Mouse (Mus musculus) brown adipose tissue, adult 24 weeks (tissue): Measurements from ENCODE around the gene Siae. TPM values are rescaled to one million over a fixed set of nuclear protein-coding genes. Genes with fewer than 3 reads are reported as not detected.

Source experiments
- H3K27ac ChIP-seq: fragments of 200-500 bp; replicated peaks from 2 replicates; pipeline ENCODE4 v1.5.1; 2012; ENCODE audit warnings: low read depth, mild to moderate bottlenecking, low read length
- H3K4me1 ChIP-seq: fragments of 200-500 bp; 2 replicates; pipeline ENCODE4 v1.6.1; 2012; ENCODE audit warnings: low read length, mixed read lengths; ENCODE audit not compliant: control insufficient read depth, insufficient read depth, insufficient read length
- H3K4me3 ChIP-seq: fragments of 200-500 bp; 2 replicates; pipeline ENCODE4 v1.5.1; 2012; ENCODE audit warnings: low read depth, mild to moderate bottlenecking, low read length, moderate library complexity; ENCODE audit not compliant: insufficient read depth
- polyA plus RNA-seq: library from polyadenylated mRNA; stranded (reverse); fragments of >200 nt; gene quantifications from 2 replicates; pipeline ENCODE4 v1.2.4, GENCODE M21; 2012; ENCODE audit not compliant: missing spikeins, insufficient read depth, insufficient read length

Siae gene
- polyA plus RNA-seq, 1 experiment = 12.1 TPM

- H3K4me1 ChIP-seq = no peaks in the 10 kb centered on the region
These were observed 28.1 kb downstream of the Siae start for GRCm38 (mm10) chr9:37583594-37583993.

GRCm38 (mm10) chr9:37586718-37587117 is 31.2 kb downstream of the Siae start:
- Histone ChIP-seq H3K27ac (no peak overlapping the region), H3K4me3 (no peak overlapping the region), H3K4me1 (no peaks in the 10 kb centered on the region)

More at GRCm38 (mm10) chr9:37583594-37583993, 28.1 kb downstream of the Siae start:
- no peak overlapping the region for H3K4me3 ChIP-seq
- H3K27ac ChIP-seq = no peak overlapping the region

- no peak overlapping the region for H3K4me3 ChIP-seq
- no peak overlapping the region for H3K27ac ChIP-seq
- no peaks in the 10 kb centered on the region for H3K4me1 ChIP-seq
These were observed 34.9 kb downstream of the Siae start for GRCm38 (mm10) chr9:37590381-37590780.

- no peak overlapping the region for H3K27ac ChIP-seq
- H3K4me3 ChIP-seq = no peak overlapping the region
- H3K4me1 ChIP-seq = no peaks in the 10 kb centered on the region
These were observed 36.5 kb downstream of the Siae start for GRCm38 (mm10) chr9:37592025-37592424.

GRCm38 (mm10) chr9:37592633-37593032 is 37.1 kb downstream of the Siae start:
- H3K4me1 ChIP-seq = no peaks in the 10 kb centered on the region
- H3K4me3 ChIP-seq = no peak overlapping the region
- H3K27ac ChIP-seq = no peak overlapping the region

- H3K4me1 ChIP-seq = peaks cover 3% of the 10 kb centered on the region; the same call in 1 of the 2 replicates
- H3K27ac ChIP-seq = no peak overlapping the region
- no peak overlapping the region for H3K4me3 ChIP-seq
These were observed 38.2 kb downstream of the Siae start for GRCm38 (mm10) chr9:37593690-37594089.

GRCm38 (mm10) chr9:37595570-37595969 is 40.1 kb downstream of the Siae start:
- Histone ChIP-seq H3K4me3 (no peak overlapping the region), H3K27ac (no peak overlapping the region)

GRCm38 (mm10) chr9:37598637-37599036 is 43.1 kb downstream of the Siae start:
- Histone ChIP-seq H3K4me3 (no peak overlapping the region), H3K27ac (no peak overlapping the region), H3K4me1 (peaks cover 3% of the 10 kb centered on the region; the same call in 1 of the 2 replicates)

More at GRCm38 (mm10) chr9:37595570-37595969, 40.1 kb downstream of the Siae start:
- H3K4me1 ChIP-seq = peaks cover 3% of the 10 kb centered on the region; the same call in 1 of the 2 replicates

GRCm38 (mm10) chr9:37600538-37601205 is 45.2 kb downstream of the Siae start:
- Histone ChIP-seq H3K4me3 (no peak overlapping the region), H3K27ac (no peak overlapping the region), H3K4me1 (peaks cover 3% of the 10 kb centered on the region; the same call in 1 of the 2 replicates)

- no peak overlapping the region for H3K27ac ChIP-seq
- no peaks in the 10 kb centered on the region for H3K4me1 ChIP-seq
These were observed 49.6 kb downstream of the Siae start for GRCm38 (mm10) chr9:37605089-37605488.

GRCm38 (mm10) chr9:37609558-37609957 is 54.1 kb downstream of the Siae start:
- Histone ChIP-seq H3K4me1 (peaks cover 3% of the 10 kb centered on the region; the same call in 1 of the 2 replicates), H3K27ac (no peak overlapping the region), H3K4me3 (no peak overlapping the region)

More at GRCm38 (mm10) chr9:37605089-37605488, 49.6 kb downstream of the Siae start:
- H3K4me3 ChIP-seq = no peak overlapping the region

- peaks cover 3% of the 10 kb centered on the region; the same call in 1 of the 2 replicates for H3K4me1 ChIP-seq
- H3K27ac ChIP-seq = peak within 1 kb of the TSS; percentile 82
- H3K4me3 ChIP-seq = peak within 1 kb of the TSS; percentile 95
These were observed 57.8 kb downstream of the Siae start, which contains the start of gene Spa17 for GRCm38 (mm10) chr9:37613182-37613910. Gene Spa17, minus strand, starts transcription at chr9:37613722.

GRCm38 (mm10) chr9:37613911-37614280 is 58.4 kb downstream of the Siae start:
- Histone ChIP-seq H3K4me3 (peak overlapping the region; percentile 95), H3K27ac (peak overlapping the region; percentile 20; the same call in 1 of the 2 replicates), H3K4me1 (peaks cover 3% of the 10 kb centered on the region; the same call in 1 of the 2 replicates)

GRCm38 (mm10) chr9:37614316-37614715 is 58.8 kb downstream of the Siae start:
- H3K4me3 ChIP-seq = peak overlapping the region; percentile 95; the same call in 1 of the 2 replicates
- no peak overlapping the region for H3K27ac ChIP-seq
- peaks cover 3% of the 10 kb centered on the region; the same call in 1 of the 2 replicates for H3K4me1 ChIP-seq

GRCm38 (mm10) chr9:37615220-37615619 is 59.7 kb downstream of the Siae start:
- H3K4me1 ChIP-seq = peaks cover 3% of the 10 kb centered on the region; the same call in 1 of the 2 replicates
- H3K4me3 ChIP-seq = no peak overlapping the region
- no peak overlapping the region for H3K27ac ChIP-seq
